Mouse (Mus musculus): ENCODE measurements around the gene Selenof. TPM values are rescaled to one million over a fixed set of nuclear protein-coding genes. Genes with fewer than 3 reads are reported as not detected.

Gene Selenof
- polyA plus RNA-seq, 1 experiment from 2014 or later: 571 TPM

- TF ChIP-seq CTCF (IDR thresholded peaks at IDR 0.05; ENCODE audit: low read depth): no peak
- Histone ChIP-seq H3K4me2 (replicated peaks; ENCODE audit: low read depth) (no peak overlapping the region), H3K9ac (ENCODE audit: low read depth, low read length) (no peak overlapping the region), H3K27ac (ENCODE audit: low read depth, low read length) (no peak overlapping the region), H3K9me3 (ENCODE audit: control insufficient read depth) (no peaks in the 10 kb centered on the region), H3K27me3 (replicated peaks; ENCODE audit: control insufficient read depth, insufficient read depth, low read length) (no peaks in the 10 kb centered on the region), H3K4me3 (ENCODE audit: low read depth, low read length) (no peak overlapping the region), H3K4me1 (replicated peaks; ENCODE audit: control insufficient read depth, insufficient read depth, low read length) (0 out of 2 replicates have a peak, but pooled peaks cover 4% of the 10 kb centered on the region), H3K36me3 (ENCODE audit: control insufficient read depth, insufficient read depth) (peaks cover 18% of the 10 kb centered on the region; the same call in 1 of the 2 replicates)
- 87% methylated on average over 8 of the region's 8 CpGs for WGBS
- ATAC-seq: no peak
Observed at GRCm38 (mm10) chr3:144589189-144589890, 19.2 kb downstream of the Selenof start.

- no peak overlapping the region for H3K9ac ChIP-seq (ENCODE audit: low read depth, low read length)
- no peak for TF ChIP-seq CTCF (IDR thresholded peaks at IDR 0.05; ENCODE audit: low read depth)
- 0 out of 2 replicates have a peak, but pooled peaks cover 4% of the 10 kb centered on the region for H3K4me1 ChIP-seq (replicated peaks; ENCODE audit: control insufficient read depth, insufficient read depth, low read length)
- no peaks in the 10 kb centered on the region for H3K9me3 ChIP-seq (ENCODE audit: control insufficient read depth)
- no peak overlapping the region for H3K27ac ChIP-seq (ENCODE audit: low read depth, low read length)
- no peak overlapping the region for H3K4me3 ChIP-seq (ENCODE audit: low read depth, low read length)
- peak; percentile 81 for ATAC-seq
- 62% methylated on average over 9 of the region's 9 CpGs for WGBS
- H3K36me3 ChIP-seq (ENCODE audit: control insufficient read depth, insufficient read depth): peaks cover 24% of the 10 kb centered on the region
- no peak overlapping the region for H3K4me2 ChIP-seq (replicated peaks; ENCODE audit: low read depth)
- H3K27me3 ChIP-seq (replicated peaks; ENCODE audit: control insufficient read depth, insufficient read depth, low read length): no peaks in the 10 kb centered on the region
Observed at GRCm38 (mm10) chr3:144592992-144593785, 23.1 kb downstream of the Selenof start.

- Histone ChIP-seq H3K9me3 (ENCODE audit: control insufficient read depth) (no peaks in the 10 kb centered on the region), H3K27ac (ENCODE audit: low read depth, low read length) (no peak overlapping the region), H3K36me3 (ENCODE audit: control insufficient read depth, insufficient read depth) (peaks cover 21% of the 10 kb centered on the region), H3K4me1 (replicated peaks; ENCODE audit: control insufficient read depth, insufficient read depth, low read length) (0 out of 2 replicates have a peak, but pooled peaks cover 4% of the 10 kb centered on the region), H3K4me2 (replicated peaks; ENCODE audit: low read depth) (no peak overlapping the region), H3K9ac (ENCODE audit: low read depth, low read length) (no peak overlapping the region), H3K27me3 (replicated peaks; ENCODE audit: control insufficient read depth, insufficient read depth, low read length) (no peaks in the 10 kb centered on the region), H3K4me3 (ENCODE audit: low read depth, low read length) (no peak overlapping the region)
- WGBS: 88% methylated on average over 4 of the region's 4 CpGs
- no peak for ATAC-seq
- TF ChIP-seq CTCF (IDR thresholded peaks at IDR 0.05; ENCODE audit: low read depth): no peak
Observed at GRCm38 (mm10) chr3:144597121-144597520, 27.0 kb downstream of the Selenof start.

GRCm38 (mm10) chr3:144597790-144598467 is 27.8 kb downstream of the Selenof start:
- peak overlapping the region; percentile 35 for H3K27ac ChIP-seq (ENCODE audit: low read depth, low read length)
- no peaks in the 10 kb centered on the region for H3K27me3 ChIP-seq (replicated peaks; ENCODE audit: control insufficient read depth, insufficient read depth, low read length)
- H3K9ac ChIP-seq (ENCODE audit: low read depth, low read length): no peak overlapping the region
- H3K4me3 ChIP-seq (ENCODE audit: low read depth, low read length): no peak overlapping the region
- WGBS: 86% methylated on average over 12 of the region's 12 CpGs
- H3K4me1 ChIP-seq (replicated peaks; ENCODE audit: control insufficient read depth, insufficient read depth, low read length): peaks cover 1% of the 10 kb centered on the region; the same call in 1 of the 2 replicates
- H3K36me3 ChIP-seq (ENCODE audit: control insufficient read depth, insufficient read depth): peaks cover 19% of the 10 kb centered on the region
- H3K9me3 ChIP-seq (ENCODE audit: control insufficient read depth): no peaks in the 10 kb centered on the region
- ATAC-seq: no peak
- H3K4me2 ChIP-seq (replicated peaks; ENCODE audit: low read depth): no peak overlapping the region
- no peak for TF ChIP-seq CTCF (IDR thresholded peaks at IDR 0.05; ENCODE audit: low read depth)

- no peak overlapping the region for H3K9ac ChIP-seq (ENCODE audit: low read depth, low read length)
- no peak overlapping the region for H3K4me3 ChIP-seq (ENCODE audit: low read depth, low read length)
- H3K9me3 ChIP-seq (ENCODE audit: control insufficient read depth): no peaks in the 10 kb centered on the region
- WGBS: 59% methylated on average over 4 of the region's 4 CpGs
- no peak for ATAC-seq
- no peaks in the 10 kb centered on the region; the same call in 1 of the 2 replicates for H3K4me1 ChIP-seq (replicated peaks; ENCODE audit: control insufficient read depth, insufficient read depth, low read length)
- no peaks in the 10 kb centered on the region for H3K27me3 ChIP-seq (replicated peaks; ENCODE audit: control insufficient read depth, insufficient read depth, low read length)
- no peak for TF ChIP-seq CTCF (IDR thresholded peaks at IDR 0.05; ENCODE audit: low read depth)
- no peak overlapping the region for H3K27ac ChIP-seq (ENCODE audit: low read depth, low read length)
- H3K36me3 ChIP-seq (ENCODE audit: control insufficient read depth, insufficient read depth): peaks cover 11% of the 10 kb centered on the region
- H3K4me2 ChIP-seq (replicated peaks; ENCODE audit: low read depth): no peak overlapping the region
Observed at GRCm38 (mm10) chr3:144602413-144602812, 32.3 kb downstream of the Selenof start.

- Histone ChIP-seq H3K4me2 (replicated peaks; ENCODE audit: low read depth) (no peak overlapping the region), H3K27ac (ENCODE audit: low read depth, low read length) (no peak overlapping the region), H3K27me3 (replicated peaks; ENCODE audit: control insufficient read depth, insufficient read depth, low read length) (no peaks in the 10 kb centered on the region), H3K9ac (ENCODE audit: low read depth, low read length) (no peak overlapping the region), H3K4me1 (replicated peaks; ENCODE audit: control insufficient read depth, insufficient read depth, low read length) (no peaks in the 10 kb centered on the region; the same call in 1 of the 2 replicates), H3K36me3 (ENCODE audit: control insufficient read depth, insufficient read depth) (peaks cover 8% of the 10 kb centered on the region; the same call in 1 of the 2 replicates), H3K9me3 (ENCODE audit: control insufficient read depth) (no peaks in the 10 kb centered on the region), H3K4me3 (ENCODE audit: low read depth, low read length) (no peak overlapping the region)
- WGBS: 71% methylated on average over 7 of the region's 7 CpGs
- no peak for ATAC-seq
- TF ChIP-seq CTCF (IDR thresholded peaks at IDR 0.05; ENCODE audit: low read depth): no peak
Observed at GRCm38 (mm10) chr3:144602819-144603218, 32.7 kb downstream of the Selenof start.
